Mouse (Mus musculus): ENCODE measurements around the gene Erp29.
A peak's percentile ranks its signal among the peaks of the same experiment; 100 is the strongest.
"Not testable (repeated sequence)": the region's sequence is repeated elsewhere in the genome, so short reads cannot be mapped to it uniquely, and the experiment has no call there.

The Erp29 gene

GRCm38 (mm10) chr5:121452026-121452869, at the start of gene Erp29:
Gene Erp29 (minus strand): TSS chr5:121452506.
- peak; percentile 97 for DNase-seq

- not testable (repeated sequence) for DNase-seq
These were observed 49.2 kb upstream of the Erp29 start for GRCm38 (mm10) chr5:121501424-121501996.

GRCm38 (mm10) chr5:121500719-121501118, 48.4 kb upstream of the Erp29 start:
- DNase-seq: no peak

DNA sequence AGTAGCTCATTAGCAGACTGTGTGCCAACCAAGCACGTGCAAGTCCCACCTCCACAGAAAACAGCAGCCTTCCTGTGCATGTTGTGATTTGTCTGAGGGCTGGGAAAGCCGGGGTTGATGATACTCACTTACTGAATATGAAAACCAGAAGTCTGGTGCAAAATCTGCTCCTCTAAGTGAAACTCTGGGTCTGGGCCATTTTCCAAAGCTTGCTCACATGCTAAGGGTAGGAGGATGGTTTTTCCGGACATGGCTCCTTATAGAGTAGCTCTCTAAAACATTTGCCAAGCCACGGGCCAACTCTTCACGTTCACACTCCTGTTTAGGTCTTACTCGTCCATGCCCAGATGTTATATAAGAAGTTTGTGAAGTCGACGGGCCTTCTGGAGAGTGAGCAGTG, 41.0 kb upstream of the Erp29 start:
- DNase-seq: no peak

DNA sequence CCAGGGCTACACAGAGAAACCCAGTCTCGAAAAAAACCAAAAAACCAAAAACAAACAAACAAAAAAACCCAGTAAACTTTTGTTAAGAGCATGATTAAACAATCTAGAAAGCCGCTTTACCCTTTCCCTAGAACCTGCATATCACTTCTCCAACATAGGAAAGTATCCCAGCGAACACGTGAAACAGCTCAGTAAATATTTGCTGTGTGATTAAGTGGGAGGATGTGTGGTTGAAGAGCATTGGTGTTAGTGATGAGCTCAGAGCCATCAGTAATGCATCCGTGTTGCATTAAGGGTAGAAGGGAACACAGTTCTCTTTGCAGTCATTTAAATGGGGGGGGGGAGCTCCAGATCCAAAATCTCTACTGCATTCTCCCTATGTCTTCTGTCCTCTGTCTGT, 32.5 kb upstream of the Erp29 start:
- DNase-seq: no peak

DNA sequence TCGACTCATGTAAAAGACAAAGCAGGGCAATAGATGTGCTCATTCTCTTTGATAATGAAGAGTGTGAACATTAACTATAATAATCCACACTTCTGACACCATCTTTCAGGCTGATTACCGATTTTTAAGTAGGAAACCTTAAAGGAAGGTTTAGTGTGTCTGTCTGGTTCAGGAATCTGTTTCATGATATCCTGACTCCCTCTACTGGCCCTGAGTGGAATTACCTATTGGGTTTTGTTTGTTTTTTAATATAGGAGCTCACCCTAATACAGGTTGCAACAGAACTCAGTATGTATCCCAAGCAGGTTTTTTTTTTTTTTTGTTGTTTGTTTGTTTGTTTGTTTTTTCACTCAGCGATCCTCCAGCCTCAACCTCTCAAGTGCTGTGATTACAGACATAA, 25.4 kb upstream of the Erp29 start:
- DNase-seq: peak; percentile 78

- DNase-seq: no peak
These were observed 23.7 kb upstream of the Erp29 start for GRCm38 (mm10) chr5:121476040-121476439.

GRCm38 (mm10) chr5:121474610-121475009, 22.3 kb upstream of the Erp29 start:
- peak; percentile 34 for DNase-seq

DNA sequence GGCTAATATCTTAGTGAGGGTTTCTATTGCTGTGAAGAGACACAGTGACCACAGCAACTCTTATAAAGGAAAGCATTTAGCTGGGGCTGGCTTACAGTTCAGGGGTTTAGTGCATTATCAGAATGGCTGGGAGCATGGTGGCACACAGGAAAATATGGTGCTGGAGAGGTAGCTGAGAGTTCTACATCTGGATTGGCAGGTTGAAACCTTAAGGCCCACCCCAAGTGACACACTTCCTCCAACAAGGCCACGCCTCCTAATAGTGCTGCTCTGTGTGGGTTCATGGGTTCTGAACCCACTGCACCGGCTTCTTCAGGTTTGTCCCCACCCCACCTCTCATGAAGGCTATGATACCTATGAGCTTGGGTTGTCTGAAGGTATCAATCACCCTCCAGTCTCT, 20.1 kb upstream of the Erp29 start:
- DNase-seq: no peak

DNA sequence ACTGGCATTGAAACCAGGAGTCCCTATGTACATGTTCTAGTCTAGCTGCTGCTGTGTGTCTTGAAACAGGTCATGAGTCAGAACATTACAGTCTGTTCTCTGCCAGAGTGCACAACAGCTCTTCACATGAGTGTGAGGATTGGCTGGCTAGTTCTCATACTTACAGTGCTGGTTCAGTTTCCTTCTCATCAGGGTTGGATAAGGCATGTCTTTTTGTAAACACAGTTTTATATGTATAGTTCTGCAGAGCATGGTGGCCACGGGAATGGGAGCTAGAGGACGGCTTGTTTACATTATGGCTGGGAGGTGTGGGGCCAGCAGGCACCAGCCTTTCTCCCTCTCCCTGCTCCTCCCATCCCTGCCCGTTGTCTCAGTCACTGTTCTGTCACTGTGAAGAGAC, 17.3 kb upstream of the Erp29 start:
- DNase-seq: no peak

- no peak for DNase-seq
These were observed 11.4 kb upstream of the Erp29 start for GRCm38 (mm10) chr5:121463601-121464250.

DNA sequence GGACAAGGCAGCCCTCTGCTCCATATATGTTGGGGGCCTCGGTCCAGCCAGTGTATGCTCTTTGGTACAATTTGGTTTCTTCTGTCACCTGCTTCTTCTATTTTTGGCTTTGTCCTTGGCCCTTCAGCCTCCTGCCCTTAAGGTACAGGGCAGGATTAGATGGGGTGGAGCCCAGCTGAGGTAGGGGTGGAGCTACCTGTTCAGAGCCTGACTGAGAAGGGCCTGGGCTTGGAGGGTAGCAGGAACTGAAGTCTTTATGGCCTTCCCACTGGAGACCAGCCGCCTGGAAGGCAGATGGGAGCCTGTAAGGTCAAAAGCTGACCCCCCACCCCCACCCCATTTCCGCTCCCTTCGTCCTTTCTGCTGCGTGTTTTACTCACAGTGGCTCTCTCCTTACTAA, 10.7 kb upstream of the Erp29 start:
- no peak for DNase-seq

DNA sequence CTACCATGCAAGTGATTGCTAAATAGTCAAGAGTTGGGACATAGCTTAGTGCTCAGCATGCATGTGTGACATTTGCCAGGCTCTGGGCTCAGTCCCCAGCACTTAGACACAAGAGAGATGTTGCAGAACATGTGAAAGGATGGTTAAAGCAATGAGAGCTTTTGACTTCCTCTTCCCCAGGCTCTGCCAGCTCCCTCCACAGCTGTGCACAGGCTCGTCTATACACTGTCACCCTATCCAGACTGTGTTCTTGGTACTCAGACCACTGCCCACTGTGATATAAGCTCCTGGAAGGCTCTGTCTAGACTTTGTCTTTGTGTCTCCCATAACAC, 9.8 kb upstream of the Erp29 start:
- DNase-seq: no peak

DNA sequence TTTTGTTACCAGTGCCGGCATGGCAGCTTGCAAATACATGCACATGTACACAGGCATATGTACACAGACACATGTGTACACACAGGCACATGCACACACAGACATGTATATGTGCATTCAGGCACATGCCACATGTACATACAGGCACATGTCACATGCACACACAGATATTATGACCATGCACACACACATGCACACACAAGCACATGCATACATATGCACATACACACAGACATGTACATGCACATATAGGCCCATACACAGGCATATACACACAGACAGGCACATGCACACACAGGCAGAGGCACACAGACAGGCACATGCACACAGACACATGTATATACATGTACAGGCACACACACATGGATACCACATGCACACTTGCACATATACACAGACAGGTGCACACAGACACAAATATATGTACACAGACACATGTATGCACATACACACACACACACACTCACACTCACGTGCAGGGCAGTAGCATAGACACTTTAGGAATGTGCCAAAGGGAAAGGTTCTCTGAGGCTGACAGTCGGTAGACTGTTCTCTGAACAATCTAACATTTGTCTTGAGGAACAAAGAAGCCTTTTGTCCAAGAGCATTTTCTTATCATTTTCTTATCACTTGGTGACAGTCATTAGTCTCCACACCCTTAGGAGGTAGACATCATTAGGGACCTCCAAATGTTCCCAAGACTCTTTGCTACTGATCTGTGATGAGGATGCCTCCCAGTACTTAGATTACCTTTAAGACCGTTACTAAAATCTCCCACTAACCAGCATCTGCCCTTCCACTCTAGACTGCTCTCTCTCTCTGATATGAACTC, 9.2 kb upstream of the Erp29 start:
- DNase-seq: no peak

DNA sequence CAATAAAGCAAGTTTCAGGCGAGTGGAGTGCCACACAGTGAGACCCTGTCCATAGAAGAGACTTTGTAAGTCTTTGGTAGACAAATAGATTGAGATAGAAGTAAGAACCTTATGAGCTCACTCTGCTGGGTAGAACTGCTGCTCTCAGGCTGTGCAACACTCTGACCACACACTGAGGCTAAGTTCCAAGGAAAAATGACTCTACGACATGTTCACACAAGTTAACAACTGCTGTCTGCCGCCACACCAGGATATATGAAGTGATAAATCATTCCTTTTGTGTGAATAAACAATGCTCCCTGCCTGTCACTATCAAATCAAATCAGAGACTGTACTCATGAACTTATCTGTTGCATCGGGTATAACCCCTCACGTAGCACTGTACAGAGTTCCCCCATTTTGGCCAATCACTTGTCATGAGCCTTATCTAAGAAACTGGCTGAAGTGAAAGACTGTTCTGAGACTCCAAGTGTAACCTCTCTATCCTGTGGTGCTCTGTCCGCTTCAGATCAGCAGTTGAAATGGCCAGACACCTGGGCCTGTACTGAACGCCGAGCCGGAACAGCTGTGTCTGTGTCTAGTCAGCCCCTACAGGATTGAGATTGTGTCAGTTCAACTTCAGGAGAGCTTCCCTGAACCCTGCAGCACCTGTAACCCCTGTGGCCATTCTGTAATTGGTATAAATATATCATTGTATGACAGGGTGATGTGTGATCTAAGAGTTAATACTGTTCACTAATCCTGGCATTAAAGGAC, 3.4 kb upstream of the Erp29 start:
- no peak for DNase-seq

GRCm38 (mm10) chr5:121454503-121454782, 2.1 kb upstream of the Erp29 start:
- no peak for DNase-seq

DNA sequence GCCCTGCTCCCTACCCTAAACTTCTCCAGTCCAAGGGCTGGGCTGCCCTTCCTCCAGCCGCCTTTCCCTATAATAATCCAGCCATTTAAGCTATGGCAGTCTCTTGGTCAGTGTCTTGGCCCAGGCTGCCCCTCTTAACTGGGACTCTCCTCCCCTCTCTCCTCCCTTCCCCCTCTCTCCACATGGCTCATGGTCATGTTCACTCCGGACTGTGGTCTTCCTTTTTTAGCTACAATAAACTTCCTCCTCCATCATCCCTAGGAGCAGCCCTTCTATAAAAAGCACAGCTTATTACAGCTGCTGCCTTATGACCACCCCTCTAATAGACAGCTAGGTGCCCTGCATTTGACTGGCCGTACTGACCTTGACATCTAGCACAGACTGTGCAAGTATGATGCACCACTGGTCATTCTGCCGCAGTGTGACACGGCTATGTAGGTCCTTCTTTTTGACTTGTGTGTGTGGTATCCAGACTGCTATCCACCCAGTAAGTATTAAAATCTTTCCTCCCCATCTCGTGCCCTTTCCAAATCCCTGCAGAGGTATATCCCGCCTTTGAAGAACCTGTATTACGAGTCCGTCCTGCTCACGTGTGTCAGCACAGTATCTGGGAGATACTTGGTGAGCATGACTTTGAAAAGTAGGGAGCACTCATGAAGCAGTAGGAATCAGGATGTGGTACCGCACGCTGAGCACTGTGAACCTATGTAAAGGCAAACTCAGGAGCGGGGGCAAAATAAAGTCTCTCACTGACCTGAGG, 1.6 kb upstream of the Erp29 start:
- no peak for DNase-seq

- no peak for DNase-seq
These were observed 600 bp upstream of the Erp29 start for GRCm38 (mm10) chr5:121452906-121453305.

DNA sequence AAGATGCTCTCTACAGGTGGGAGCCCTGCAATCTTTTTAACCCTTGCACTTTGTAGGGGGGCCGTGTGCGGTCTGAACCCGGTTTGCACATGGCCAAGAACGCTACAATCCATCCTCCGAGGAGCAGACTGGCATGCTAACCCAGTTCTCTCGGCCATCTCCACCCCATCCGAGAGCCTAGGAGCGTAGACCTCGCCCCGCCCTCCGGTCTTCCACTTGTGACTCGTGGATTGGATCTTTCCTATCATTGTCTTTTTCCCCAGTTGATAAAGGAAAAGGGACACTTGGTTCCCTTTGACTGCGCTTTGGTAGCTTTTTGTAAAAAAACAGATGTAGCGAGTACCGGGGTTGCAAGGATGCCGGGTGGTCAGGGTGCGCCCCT, 671 bp downstream of the Erp29 start, which contains the start of gene Tmem116:
Gene Tmem116, plus strand, starts transcription at position 250 of the 382 bp plus-strand sequence.
- DNase-seq: peak; percentile 57

DNA sequence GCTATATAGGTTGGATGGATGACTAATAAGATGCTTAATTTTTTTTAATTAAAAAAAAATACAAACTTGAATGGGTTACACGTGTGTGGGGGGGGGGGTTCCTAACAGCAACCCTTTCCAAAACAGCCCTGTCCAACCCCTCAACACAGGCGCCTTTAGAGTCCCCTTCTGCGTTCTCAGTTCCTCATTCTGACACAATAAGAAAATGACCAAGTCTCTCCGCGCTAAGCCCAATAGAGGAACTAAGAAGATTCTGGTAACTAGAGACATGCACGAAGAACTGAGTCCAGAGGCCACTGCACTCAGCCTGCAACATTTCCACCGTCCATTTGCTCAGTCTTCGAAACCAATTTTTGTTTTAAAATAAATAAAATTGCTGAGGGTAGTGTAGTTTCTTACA, 1.1 kb downstream of the Erp29 start:
- DNase-seq: no peak

DNA sequence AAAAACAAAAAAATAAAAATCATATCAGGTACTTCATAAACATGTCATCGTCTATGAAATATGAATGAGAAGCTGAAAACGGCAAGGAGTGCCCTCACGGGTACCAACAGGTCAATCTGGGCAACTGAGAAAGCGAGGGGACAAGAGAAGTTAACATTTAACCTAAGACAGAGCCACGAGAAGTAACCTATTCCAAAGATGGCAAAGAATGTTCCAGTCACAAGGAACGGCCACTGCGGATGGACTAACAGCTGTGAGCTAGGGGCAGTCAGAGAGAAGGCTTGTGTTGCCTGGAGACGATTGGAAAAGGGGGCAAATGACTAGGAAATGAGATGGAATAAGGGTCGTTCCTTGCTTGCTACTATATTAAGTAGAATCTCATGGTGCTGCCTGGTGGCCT, 1.8 kb downstream of the Erp29 start:
- no peak for DNase-seq

DNA sequence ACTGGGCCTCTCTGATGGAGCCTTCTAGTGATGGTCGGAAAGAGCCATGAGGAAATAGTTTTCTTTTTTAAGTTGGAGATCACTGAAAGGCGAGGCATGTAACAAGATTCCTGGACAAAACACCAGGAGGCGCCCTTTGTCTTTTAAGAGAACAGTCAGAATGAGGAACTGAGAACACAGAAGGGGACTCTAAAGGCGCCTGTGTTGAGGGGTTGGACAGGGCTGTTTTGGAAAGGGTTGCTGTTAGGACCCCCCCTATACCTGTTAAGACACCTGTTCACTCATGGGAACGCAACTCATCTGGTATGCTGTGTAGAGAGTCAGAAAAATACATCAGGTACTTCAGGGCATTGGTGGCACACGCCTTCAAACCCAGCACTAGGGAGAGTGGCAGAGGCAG, 2.3 kb downstream of the Erp29 start:
- peak; percentile 64 for DNase-seq

Data from retina, postnatal 1 day (tissue).